Mouse (Mus musculus): ENCODE measurements around the gene Parp1.
"Not testable (repeated sequence)": the region's sequence is repeated elsewhere in the genome, so short reads cannot be mapped to it uniquely, and the experiment has no call there.

Gene Parp1

GRCm38 (mm10) chr1:180561187-180561586 lies 7.5 kb upstream of the Parp1 start:
- no peak for DNase-seq (ENCODE audit: low spot score)

- DNase-seq (ENCODE audit: low spot score): no peak
Observed at GRCm38 (mm10) chr1:180564885-180565284, 3.8 kb upstream of the Parp1 start.

- no peak for DNase-seq (ENCODE audit: low spot score)
Observed at GRCm38 (mm10) chr1:180567761-180568160, 963 bp upstream of the Parp1 start.

GRCm38 (mm10) chr1:180568248-180568647 lies 476 bp upstream of the Parp1 start:
- no peak for DNase-seq (ENCODE audit: low spot score)

GRCm38 (mm10) chr1:180569453-180569852 lies 729 bp downstream of the Parp1 start:
- no peak for DNase-seq (ENCODE audit: low spot score)

GRCm38 (mm10) chr1:180570181-180570580 lies 1.5 kb downstream of the Parp1 start:
- no peak for DNase-seq (ENCODE audit: low spot score)

- no peak for DNase-seq (ENCODE audit: low spot score)
Observed at GRCm38 (mm10) chr1:180571018-180571589, 2.4 kb downstream of the Parp1 start.

GRCm38 (mm10) chr1:180571721-180572120 lies 3.0 kb downstream of the Parp1 start:
- DNase-seq (ENCODE audit: low spot score): not testable (repeated sequence)

- no peak for DNase-seq (ENCODE audit: low spot score)
Observed at GRCm38 (mm10) chr1:180572154-180572553, 3.4 kb downstream of the Parp1 start.

GRCm38 (mm10) chr1:180576524-180576923 lies 7.8 kb downstream of the Parp1 start:
- no peak for DNase-seq (ENCODE audit: low spot score)

- no peak for DNase-seq (ENCODE audit: low spot score)
Observed at GRCm38 (mm10) chr1:180577837-180578236, 9.1 kb downstream of the Parp1 start.

GRCm38 (mm10) chr1:180587792-180588442 lies 19.2 kb downstream of the Parp1 start:
- no peak for DNase-seq (ENCODE audit: low spot score)

- DNase-seq (ENCODE audit: low spot score): no peak
Observed at GRCm38 (mm10) chr1:180600578-180600977, 31.9 kb downstream of the Parp1 start.

- no peak for DNase-seq (ENCODE audit: low spot score)
Observed at GRCm38 (mm10) chr1:180601806-180602205, 33.1 kb downstream of the Parp1 start.

- DNase-seq (ENCODE audit: low spot score): peak; percentile 66
Observed at GRCm38 (mm10) chr1:180604579-180604978, 35.9 kb downstream of the Parp1 start.

- no peak for DNase-seq (ENCODE audit: low spot score)
Observed at GRCm38 (mm10) chr1:180606106-180606505, 37.4 kb downstream of the Parp1 start.

- no peak for DNase-seq (ENCODE audit: low spot score)
Observed at GRCm38 (mm10) chr1:180606796-180607577, 38.3 kb downstream of the Parp1 start.

GRCm38 (mm10) chr1:180607578-180607879 lies 38.8 kb downstream of the Parp1 start:
- no peak for DNase-seq (ENCODE audit: low spot score)

GRCm38 (mm10) chr1:180611842-180612241 lies 43.1 kb downstream of the Parp1 start:
- not testable (repeated sequence) for DNase-seq (ENCODE audit: low spot score)

GRCm38 (mm10) chr1:180616762-180617161 lies 48.0 kb downstream of the Parp1 start:
- no peak for DNase-seq (ENCODE audit: low spot score)

- no peak for DNase-seq (ENCODE audit: low spot score)
Observed at GRCm38 (mm10) chr1:180622389-180622788, 53.7 kb downstream of the Parp1 start.

- no peak for DNase-seq (ENCODE audit: low spot score)
Observed at GRCm38 (mm10) chr1:180623911-180624310, 55.2 kb downstream of the Parp1 start.

GRCm38 (mm10) chr1:180626141-180626540 lies 57.4 kb downstream of the Parp1 start:
- DNase-seq (ENCODE audit: low spot score): no peak

Data from layer of hippocampus, adult 9-10 months (tissue).